Mouse (Mus musculus): ENCODE data around the gene Mlf2. TPM values are rescaled to one million over a fixed set of nuclear protein-coding genes. Genes with fewer than 3 reads are reported as not detected.

Mlf2 gene
- polyA plus RNA-seq, 1 experiment from 2014 or later = 462 TPM

DNA sequence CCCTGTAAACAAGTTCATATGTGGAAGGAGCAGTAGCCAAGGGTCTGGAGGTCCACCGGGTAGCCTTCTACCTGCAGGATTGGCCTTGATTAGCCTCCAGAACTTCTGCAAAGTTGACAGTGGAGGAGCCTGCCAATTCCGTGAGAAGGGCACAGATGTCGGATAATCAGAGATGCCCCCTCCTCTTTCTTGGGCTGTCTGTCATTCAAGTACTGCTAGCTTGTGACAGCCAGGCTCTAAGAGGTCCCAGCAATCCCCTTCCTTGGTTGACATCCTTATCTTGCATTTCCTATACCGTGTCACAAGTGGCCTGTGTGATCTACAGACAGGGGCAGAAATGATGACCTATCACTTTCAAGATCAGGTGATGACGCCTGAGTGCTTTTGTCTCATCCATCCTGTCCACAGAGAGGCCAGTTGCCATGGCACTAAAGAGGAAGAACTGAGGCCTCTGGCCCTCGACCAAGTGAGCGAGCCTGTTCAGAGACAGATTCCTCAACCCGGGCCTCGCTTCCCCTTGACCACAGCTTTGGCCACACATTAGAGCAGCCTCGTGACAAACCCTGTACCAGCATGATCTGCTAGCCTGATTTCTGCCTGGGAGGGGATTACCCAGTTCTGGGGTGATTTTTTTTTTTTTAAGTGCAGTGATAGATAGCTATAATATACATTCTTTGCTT, 30.2 kb upstream of the Mlf2 start:
- Histone ChIP-seq H3K4me2 (replicated peaks) (no peak overlapping the region), H3K9ac (replicated peaks) (no peak overlapping the region), H3K27me3 (no peaks in the 10 kb centered on the region), H3K9me3 (no peaks in the 10 kb centered on the region), H3K36me3 (no peaks in the 10 kb centered on the region), H3K4me3 (replicated peaks) (no peak overlapping the region), H3K4me1 (replicated peaks) (peaks cover 28% of the 10 kb centered on the region), H3K27ac (no peak overlapping the region)
- ATAC-seq = no peak
- 42% methylated on average over 10 of the region's 10 CpGs for WGBS

DNA sequence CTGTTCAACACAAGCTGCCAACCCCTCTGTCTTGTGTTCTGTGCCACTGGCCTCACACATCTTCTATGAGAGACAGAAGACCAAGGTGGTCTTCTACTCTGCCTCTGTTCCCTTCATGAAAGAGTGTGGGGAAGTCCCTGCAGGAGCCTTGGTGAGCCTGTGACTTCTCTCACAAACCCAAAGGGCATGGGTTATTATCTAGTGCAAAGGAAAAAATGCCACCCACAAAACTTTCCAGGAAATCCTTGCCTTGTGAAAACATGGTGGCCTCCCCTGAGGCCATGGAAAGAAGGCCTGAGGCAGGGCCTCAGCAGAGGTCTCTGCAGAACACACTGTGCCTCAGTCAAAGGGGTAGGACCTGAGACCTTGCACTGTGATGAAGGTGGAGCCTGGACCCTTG, 29.3 kb upstream of the Mlf2 start:
- H3K4me2 ChIP-seq (replicated peaks) = no peak overlapping the region
- H3K27me3 ChIP-seq = no peaks in the 10 kb centered on the region
- H3K4me3 ChIP-seq (replicated peaks) = no peak overlapping the region
- no peak for ATAC-seq
- no peak overlapping the region for H3K27ac ChIP-seq
- H3K36me3 ChIP-seq = no peaks in the 10 kb centered on the region
- H3K4me1 ChIP-seq (replicated peaks) = peaks cover 28% of the 10 kb centered on the region
- H3K9ac ChIP-seq (replicated peaks) = no peak overlapping the region
- no peaks in the 10 kb centered on the region for H3K9me3 ChIP-seq

- 0 out of 2 replicates have a peak, but pooled peaks cover 8% of the 10 kb centered on the region for H3K27me3 ChIP-seq
- WGBS = under 1% methylated on average over 23 of the region's 23 CpGs
- H3K27ac ChIP-seq = peak overlapping the region; percentile 99
- peak overlapping the region; percentile 63 for H3K4me2 ChIP-seq (replicated peaks)
- H3K4me3 ChIP-seq (replicated peaks) = peak overlapping the region; percentile 42
- peak; percentile 89 for ATAC-seq
- no peaks in the 10 kb centered on the region for H3K9me3 ChIP-seq
- peak overlapping the region; percentile 76 for H3K9ac ChIP-seq (replicated peaks)
- peaks cover 28% of the 10 kb centered on the region for H3K4me1 ChIP-seq (replicated peaks)
- no peaks in the 10 kb centered on the region for H3K36me3 ChIP-seq
Observed at GRCm38 (mm10) chr6:124903580-124904151, 27.5 kb upstream of the Mlf2 start.

- Histone ChIP-seq H3K9ac (replicated peaks) (peak overlapping the region; percentile 76), H3K4me1 (replicated peaks) (peaks cover 28% of the 10 kb centered on the region), H3K27ac (peak overlapping the region; percentile 99), H3K36me3 (no peaks in the 10 kb centered on the region), H3K9me3 (no peaks in the 10 kb centered on the region), H3K4me2 (replicated peaks) (peak overlapping the region; percentile 63), H3K4me3 (replicated peaks) (peak overlapping the region; percentile 42), H3K27me3 (peaks cover 11% of the 10 kb centered on the region; the same call in 1 of the 2 replicates)
- WGBS = 6% methylated on average over 24 of the region's 24 CpGs
- peak; percentile 76 for ATAC-seq
Observed at GRCm38 (mm10) chr6:124904161-124904981, 26.8 kb upstream of the Mlf2 start.

- Histone ChIP-seq H3K36me3 (no peaks in the 10 kb centered on the region), H3K9ac (replicated peaks) (peak overlapping the region; percentile 76), H3K4me2 (replicated peaks) (peak overlapping the region; percentile 63), H3K27me3 (peaks cover 14% of the 10 kb centered on the region; the same call in 1 of the 2 replicates), H3K4me1 (replicated peaks) (peaks cover 36% of the 10 kb centered on the region), H3K9me3 (no peaks in the 10 kb centered on the region), H3K4me3 (replicated peaks) (peak overlapping the region; percentile 42), H3K27ac (peak overlapping the region; percentile 99)
- 21% methylated on average over 16 of the region's 16 CpGs for WGBS
- ATAC-seq = no peak
Observed at GRCm38 (mm10) chr6:124904991-124905860, 26.0 kb upstream of the Mlf2 start.

DNA sequence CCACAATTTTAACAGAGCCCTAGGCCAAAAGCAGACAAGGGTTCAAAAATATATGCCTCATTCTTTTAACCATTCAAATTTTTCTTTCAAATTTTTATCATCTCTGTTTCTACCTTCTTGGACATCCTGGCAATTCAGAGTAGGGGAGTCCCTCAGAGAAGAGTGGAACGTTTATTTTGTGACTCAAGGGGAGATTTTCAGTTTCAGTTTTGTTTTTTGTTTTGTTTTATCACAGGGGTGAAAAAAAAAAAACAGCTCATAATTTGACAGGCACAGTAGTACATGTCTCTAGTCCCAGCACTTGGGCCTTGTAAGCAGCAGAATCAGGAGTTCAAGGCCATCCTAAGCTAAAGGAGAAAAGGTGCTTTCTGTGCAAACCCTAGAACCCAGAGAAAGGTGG, 23.4 kb upstream of the Mlf2 start:
- ATAC-seq = no peak
- Histone ChIP-seq H3K9me3 (no peaks in the 10 kb centered on the region), H3K4me2 (replicated peaks) (no peak overlapping the region), H3K4me3 (replicated peaks) (no peak overlapping the region), H3K27ac (no peak overlapping the region), H3K27me3 (peaks cover 20% of the 10 kb centered on the region), H3K9ac (replicated peaks) (no peak overlapping the region), H3K36me3 (peaks cover 6% of the 10 kb centered on the region; the same call in 1 of the 2 replicates), H3K4me1 (replicated peaks) (peaks cover 42% of the 10 kb centered on the region)
- WGBS = 85% methylated on average over 1 of the region's 1 CpGs

DNA sequence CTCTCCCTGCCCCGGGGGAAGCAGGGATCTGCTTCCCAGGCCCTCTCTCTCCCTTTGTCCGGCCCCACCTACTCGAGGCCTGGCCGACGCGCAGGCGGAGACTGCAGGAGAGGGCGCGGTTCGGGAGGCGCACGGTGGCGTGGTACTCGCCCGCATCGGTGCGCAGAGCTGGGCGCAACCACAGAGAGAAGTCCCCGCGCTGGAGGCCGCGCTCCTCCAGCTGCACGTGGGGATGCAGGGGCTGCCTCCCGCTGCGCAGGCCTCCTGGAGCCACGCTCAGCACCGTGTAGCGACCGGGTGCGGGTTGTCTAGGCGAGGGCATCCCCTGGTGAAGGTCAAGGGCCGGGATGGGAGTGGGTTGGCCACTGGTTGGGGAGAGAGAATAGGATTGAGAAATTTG, 21.2 kb upstream of the Mlf2 start:
- H3K27me3 ChIP-seq = peaks cover 20% of the 10 kb centered on the region
- peaks cover 47% of the 10 kb centered on the region for H3K4me1 ChIP-seq (replicated peaks)
- peak; percentile 27 for ATAC-seq
- WGBS = 2% methylated on average over 32 of the region's 32 CpGs
- no peak overlapping the region for H3K4me3 ChIP-seq (replicated peaks)
- peak overlapping the region; percentile 49; the same call in 1 of the 2 replicates for H3K27ac ChIP-seq
- peak overlapping the region; percentile 60 for H3K9ac ChIP-seq (replicated peaks)
- H3K9me3 ChIP-seq = no peaks in the 10 kb centered on the region
- H3K4me2 ChIP-seq (replicated peaks) = peak overlapping the region; percentile 42
- peaks cover 29% of the 10 kb centered on the region for H3K36me3 ChIP-seq

GRCm38 (mm10) chr6:124911533-124912218, 19.5 kb upstream of the Mlf2 start, which contains the start of gene Lag3:
Gene Lag3 (minus strand): TSS chr6:124911705.
- H3K27ac ChIP-seq = 0 out of 2 replicates have a peak within 1 kb of the TSS, but pooled peaks have one; percentile 6
- H3K4me2 ChIP-seq (replicated peaks) = no peak within 1 kb of the TSS
- no peak for ATAC-seq
- H3K36me3 ChIP-seq = peaks cover 29% of the 10 kb centered on the region
- no peak within 1 kb of the TSS for H3K4me3 ChIP-seq (replicated peaks)
- H3K27me3 ChIP-seq = peaks cover 20% of the 10 kb centered on the region
- peaks cover 52% of the 10 kb centered on the region for H3K4me1 ChIP-seq (replicated peaks)
- H3K9ac ChIP-seq (replicated peaks) = no peak within 1 kb of the TSS
- no peaks in the 10 kb centered on the region for H3K9me3 ChIP-seq
- WGBS = 21% methylated on average over 13 of the region's 13 CpGs

- Histone ChIP-seq H3K9me3 (no peaks in the 10 kb centered on the region), H3K36me3 (peaks cover 29% of the 10 kb centered on the region), H3K9ac (replicated peaks) (peak overlapping the region; percentile 100; the same call in 1 of the 2 replicates), H3K27me3 (peaks cover 16% of the 10 kb centered on the region), H3K27ac (peak overlapping the region; percentile 100), H3K4me2 (replicated peaks) (peak overlapping the region; percentile 99; the same call in 1 of the 2 replicates), H3K4me3 (replicated peaks) (no peak overlapping the region; the same call in 1 of the 2 replicates), H3K4me1 (replicated peaks) (peaks cover 54% of the 10 kb centered on the region)
- WGBS = 67% methylated on average over 6 of the region's 6 CpGs
- no peak for ATAC-seq
Observed at GRCm38 (mm10) chr6:124913214-124913613, 18.0 kb upstream of the Mlf2 start.

- no peak for ATAC-seq
- peak overlapping the region; percentile 100 for H3K9ac ChIP-seq (replicated peaks)
- 54% methylated on average over 14 of the region's 14 CpGs for whole genome bisulfite sequencing
- peaks cover 29% of the 10 kb centered on the region for H3K36me3 ChIP-seq
- peaks cover 12% of the 10 kb centered on the region for H3K27me3 ChIP-seq
- H3K4me2 ChIP-seq (replicated peaks) = peak overlapping the region; percentile 99
- peaks cover 60% of the 10 kb centered on the region for H3K4me1 ChIP-seq (replicated peaks)
- H3K9me3 ChIP-seq = no peaks in the 10 kb centered on the region
- H3K4me3 ChIP-seq (replicated peaks) = peak overlapping the region; percentile 94
- peak overlapping the region; percentile 100 for H3K27ac ChIP-seq
Observed at GRCm38 (mm10) chr6:124913721-124914285, 17.4 kb upstream of the Mlf2 start.

All from midbrain, embryonic 13.5 days (tissue).